Mouse (Mus musculus) neural tube, embryonic 13.5 days (tissue): Measurements from ENCODE around the gene Olfr965. TPM values are rescaled to one million over a fixed set of nuclear protein-coding genes. Genes with fewer than 3 reads are reported as not detected.

ENCODE experiments used
- polyA plus RNA-seq: library from polyadenylated mRNA; unstranded; fragments of >200 nt; fragmentation: Nextera tagmentation; extraction: Ambion mirVana; gene quantifications from 2 replicates; pipeline ENCODE4 v1.2.1, GENCODE M21; 2015

The Olfr965 gene
- polyA plus RNA-seq, 1 experiment from 2014 or later, result not detected

Other genes with a start within 250 kb of the Olfr965 start
- gene Olfr955, start 239.4 kb upstream of the Olfr965 start, polyA plus RNA-seq, result not detected in 2 replicates
- not detected in 2 replicates for gene Olfr44, start 217.4 kb upstream of the Olfr965 start, polyA plus RNA-seq
- not detected in 2 replicates for gene Olfr957, start 195.5 kb upstream of the Olfr965 start, polyA plus RNA-seq
- not detected in 2 replicates for gene Olfr958, start 157.3 kb upstream of the Olfr965 start, polyA plus RNA-seq
- gene Olfr959, start 135.8 kb upstream of the Olfr965 start, polyA plus RNA-seq, result not detected in 2 replicates
- gene AW551984, start 107.0 kb upstream of the Olfr965 start, polyA plus RNA-seq, result 60.0 and 67.7 TPM in 2 replicates
- gene Olfr148, start 100.7 kb upstream of the Olfr965 start, polyA plus RNA-seq, result not detected in 2 replicates
- not detected in 2 replicates for gene Olfr960, start 90.0 kb upstream of the Olfr965 start, polyA plus RNA-seq
- not detected in 2 replicates for gene Olfr961, start 66.3 kb upstream of the Olfr965 start, polyA plus RNA-seq
- gene Olfr963, start 44.1 kb upstream of the Olfr965 start, polyA plus RNA-seq, result not detected in 2 replicates
- gene Olfr149, start 4.2 kb upstream of the Olfr965 start, polyA plus RNA-seq, result not detected in 2 replicates
- gene Olfr150, start 19.6 kb downstream of the Olfr965 start, polyA plus RNA-seq, result not detected in 2 replicates
- not detected in 2 replicates for gene Olfr967, start 34.9 kb downstream of the Olfr965 start, polyA plus RNA-seq
- not detected in 2 replicates for gene Olfr968, start 71.9 kb downstream of the Olfr965 start, polyA plus RNA-seq
- not detected in 2 replicates for gene Olfr969, start 79.6 kb downstream of the Olfr965 start, polyA plus RNA-seq
- gene Olfr970, start 97.5 kb downstream of the Olfr965 start, polyA plus RNA-seq, result not detected in 2 replicates
- not detected in 2 replicates for gene Olfr971, start 125.5 kb downstream of the Olfr965 start, polyA plus RNA-seq
- not detected in 2 replicates for gene Olfr972, start 155.1 kb downstream of the Olfr965 start, polyA plus RNA-seq
- gene Olfr229, start 196.0 kb downstream of the Olfr965 start, polyA plus RNA-seq, result not detected in 2 replicates
- not detected in 2 replicates for gene Olfr974, start 226.1 kb downstream of the Olfr965 start, polyA plus RNA-seq
- not detected in 2 replicates for gene Olfr975, start 240.7 kb downstream of the Olfr965 start, polyA plus RNA-seq
- gene Olfr976, start 249.8 kb downstream of the Olfr965 start, polyA plus RNA-seq, result not detected in 2 replicates